ENCODE assay signal across 19 mouse cellular contexts in the genomic region with DNA sequence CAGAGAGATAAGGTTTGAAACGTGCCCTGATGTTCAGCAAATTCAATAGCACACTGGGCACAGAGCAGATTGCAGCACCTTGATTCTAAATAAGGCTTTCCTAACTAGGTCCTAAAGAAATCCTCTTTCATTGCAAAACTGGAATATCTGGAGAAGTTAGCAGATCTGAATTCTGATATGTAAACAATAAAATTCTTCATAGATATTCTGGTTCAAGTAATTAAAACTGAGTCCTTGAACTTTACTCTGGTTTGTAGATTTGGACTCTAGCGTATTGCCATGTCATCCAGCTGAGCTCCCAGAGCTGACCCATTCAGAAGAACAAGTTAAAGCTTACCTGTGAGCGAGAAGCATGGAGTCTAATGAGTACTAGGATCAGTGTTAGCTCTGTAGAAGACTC.
"Had no signal": no experiment of that assay in that cellular context is flagged by ENCODE, and none has a peak within 500 bp of the region (broad histone marks: within the 10 kb centered on the region; RNA-seq: fewer than 3 reads in every experiment).

No protein-coding gene starts in this region.

- H3K4me2 ChIP-seq: limb, embryonic 13.5 days; limb, embryonic 15.5 days; midbrain, embryonic 12.5 days; neural tube, embryonic 13.5 days; neural tube, embryonic 15.5 days; stomach, embryonic 15.5 days had no signal

- H3K9ac ChIP-seq: limb, embryonic 13.5 days; limb, embryonic 15.5 days; liver, embryonic 14.5 days; midbrain, embryonic 12.5 days; neural tube, embryonic 13.5 days; neural tube, embryonic 15.5 days; stomach, embryonic 15.5 days had no signal

- ATAC-seq: midbrain, embryonic 16.5 days had no signal

- H3K27me3 ChIP-seq: limb, embryonic 13.5 days; limb, embryonic 15.5 days; midbrain, embryonic 12.5 days; neural tube, embryonic 13.5 days; neural tube, embryonic 15.5 days; stomach, embryonic 15.5 days had no signal

- H3K36me3 ChIP-seq: limb, embryonic 13.5 days; limb, embryonic 15.5 days; midbrain, embryonic 10.5 days; midbrain, embryonic 12.5 days; neural tube, embryonic 13.5 days; neural tube, embryonic 15.5 days; stomach, embryonic 15.5 days had no signal

- H3K27ac ChIP-seq: limb, embryonic 13.5 days; limb, embryonic 15.5 days; liver, embryonic 14.5 days; midbrain, embryonic 10.5 days; midbrain, embryonic 12.5 days; neural tube, embryonic 13.5 days; neural tube, embryonic 15.5 days had no signal

- DNase-seq: lung, adult 2 months; lung, postnatal 10 days; midbrain, embryonic 14.5 days; retina, postnatal 1 day; right cerebral cortex, adult 18-20 months; right cerebral cortex, postnatal 14 days; thymus, adult 2 months; thymus, postnatal 25 days; thymus, postnatal 4 days had no signal

- H3K4me1 ChIP-seq: limb, embryonic 13.5 days; limb, embryonic 15.5 days; midbrain, embryonic 12.5 days; neural tube, embryonic 13.5 days; neural tube, embryonic 15.5 days had no signal

- H3K4me3 ChIP-seq: limb, embryonic 13.5 days; limb, embryonic 15.5 days; midbrain, embryonic 10.5 days; midbrain, embryonic 12.5 days; myocyte; neural tube, embryonic 13.5 days; neural tube, embryonic 15.5 days; stomach, embryonic 15.5 days had no signal

- H3K9me3 ChIP-seq: limb, embryonic 13.5 days; limb, embryonic 15.5 days; midbrain, embryonic 10.5 days; midbrain, embryonic 12.5 days; neural tube, embryonic 13.5 days; neural tube, embryonic 15.5 days; stomach, embryonic 15.5 days had no signal
